Mouse (Mus musculus): Measurements from ENCODE around the gene Kcnc1.

DNA sequence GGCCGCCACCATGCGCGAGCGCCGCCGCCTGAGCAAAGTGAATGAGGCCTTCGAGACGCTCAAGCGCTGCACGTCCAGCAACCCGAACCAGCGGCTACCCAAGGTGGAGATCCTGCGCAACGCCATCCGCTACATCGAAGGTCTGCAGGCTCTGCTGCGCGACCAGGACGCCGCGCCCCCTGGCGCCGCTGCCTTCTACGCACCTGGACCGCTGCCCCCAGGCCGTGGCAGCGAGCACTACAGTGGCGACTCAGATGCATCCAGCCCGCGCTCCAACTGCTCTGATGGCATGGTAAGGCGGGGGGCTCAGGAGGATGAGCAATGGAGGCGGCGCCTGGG, 19.3 kb upstream of the Kcnc1 start:
- no peak for TF ChIP-seq GATA1 (IDR thresholded peaks at IDR 0.05; ENCODE audit: borderline replicate concordance, low read length)
- no peak for TF ChIP-seq FLI1 (IDR thresholded peaks at IDR 0.05; ENCODE audit: low read length)

Data from megakaryocyte, embryonic 14.5 days (primary cell).